Mouse (Mus musculus) macrophage (primary cell): ENCODE results near the gene Tfpi. TPM values are rescaled to one million over a fixed set of nuclear protein-coding genes. Genes with fewer than 3 reads are reported as not detected.
"Not testable (repeated sequence)": the region's sequence is repeated elsewhere in the genome, so short reads cannot be mapped to it uniquely, and the experiment has no call there.

Experiments used
- H3K27ac ChIP-seq: fragments of 350-480 bp; formaldehyde crosslinking; 2 replicates; pipeline ENCODE4 v1.9.0; 2021
- H3K36me3 ChIP-seq: fragments of 350-480 bp; formaldehyde crosslinking; 2 replicates; pipeline ENCODE4 v1.9.0; 2021; ENCODE audit errors: inconsistent target
- H3K4me3 ChIP-seq: fragments of 350-480 bp; formaldehyde crosslinking; 2 replicates; pipeline ENCODE4 v1.9.0; 2021; ENCODE audit errors: inconsistent target
- H3K79me2 ChIP-seq: fragments of 350-480 bp; formaldehyde crosslinking; 2 replicates; pipeline ENCODE4 v1.9.0; 2021; ENCODE audit errors: inconsistent target
- WGBS: methylation state at CpG from one replicate; pipeline ENCODE4 v1.1.7; 2026; ENCODE audit warnings: inconsistent platforms; ENCODE audit not compliant: missing documents; 5-methylcytosine and 5-hydroxymethylcytosine counted together
- polyA plus RNA-seq: library from polyadenylated mRNA; stranded (reverse); fragments of 250-400 nt; gene quantifications from 3 replicates; pipeline ENCODE4 v1.2.4, GENCODE M21; 2018; ENCODE audit warnings: inconsistent platforms

Gene Tfpi
- polyA plus RNA-seq, 1 experiment from 2014 or later: 44.0 TPM

- H3K27ac ChIP-seq: no peak overlapping the region
- H3K4me3 ChIP-seq: no peak overlapping the region
- H3K79me2 ChIP-seq: no peaks in the 10 kb centered on the region
- H3K36me3 ChIP-seq: no peaks in the 10 kb centered on the region
These were observed 87.5 kb downstream of the Tfpi start for GRCm38 (mm10) chr2:84389075-84389474.

GRCm38 (mm10) chr2:84388537-84388936 is 88.0 kb downstream of the Tfpi start:
- not testable (repeated sequence) for H3K27ac ChIP-seq, H3K36me3 ChIP-seq, H3K79me2 ChIP-seq, H3K4me3 ChIP-seq
- WGBS: 96% methylated on average over 10 of the region's 14 CpGs

- no peak overlapping the region for H3K4me3 ChIP-seq
These were observed 88.6 kb downstream of the Tfpi start for GRCm38 (mm10) chr2:84388023-84388416.

GRCm38 (mm10) chr2:84387394-84388022 is 89.1 kb downstream of the Tfpi start:
- 61% methylated on average over 10 of the region's 11 CpGs for WGBS
- H3K27ac ChIP-seq: no peak overlapping the region
- no peaks in the 10 kb centered on the region for H3K79me2 ChIP-seq
- H3K4me3 ChIP-seq: no peak overlapping the region
- no peaks in the 10 kb centered on the region for H3K36me3 ChIP-seq

More at GRCm38 (mm10) chr2:84388023-84388416, 88.6 kb downstream of the Tfpi start:
- no peak overlapping the region for H3K27ac ChIP-seq
- H3K36me3 ChIP-seq: no peaks in the 10 kb centered on the region
- 80% methylated on average over 5 of the region's 7 CpGs for WGBS
- H3K79me2 ChIP-seq: no peaks in the 10 kb centered on the region

- no peaks in the 10 kb centered on the region for H3K36me3 ChIP-seq
- WGBS: 82% methylated on average over 17 of the region's 18 CpGs
- H3K79me2 ChIP-seq: no peaks in the 10 kb centered on the region
- no peak overlapping the region for H3K4me3 ChIP-seq
- H3K27ac ChIP-seq: no peak overlapping the region
These were observed 89.8 kb downstream of the Tfpi start for GRCm38 (mm10) chr2:84386563-84387393.

GRCm38 (mm10) chr2:84384911-84385693 is 91.5 kb downstream of the Tfpi start:
- 94% methylated on average over 6 of the region's 6 CpGs for WGBS
- Histone ChIP-seq H3K79me2 (no peaks in the 10 kb centered on the region), H3K27ac (no peak overlapping the region), H3K4me3 (no peak overlapping the region), H3K36me3 (no peaks in the 10 kb centered on the region)

- H3K4me3 ChIP-seq: no peak overlapping the region
- no peaks in the 10 kb centered on the region for H3K36me3 ChIP-seq
- 61% methylated on average over 4 of the region's 4 CpGs for WGBS
- H3K27ac ChIP-seq: no peak overlapping the region
- no peaks in the 10 kb centered on the region for H3K79me2 ChIP-seq
These were observed 92.7 kb downstream of the Tfpi start for GRCm38 (mm10) chr2:84383828-84384227.

Other genes starting within 250 kb of the Tfpi start
- 16.1 to 41.4 TPM (median 19.5 TPM) in 3 replicates for gene Calcrl, start 51.4 kb downstream of the Tfpi start, polyA plus RNA-seq
- 65.8 to 90.5 TPM (median 79.6 TPM) in 3 replicates for gene Ctnnd1, start 174.0 kb upstream of the Tfpi start, polyA plus RNA-seq
- gene Btbd18, start 182.3 kb upstream of the Tfpi start, polyA plus RNA-seq: not detected in 3 replicates
- 14.1 to 49.5 TPM (median 34.3 TPM) in 3 replicates for gene Selenoh, start 194.0 kb upstream of the Tfpi start, polyA plus RNA-seq
- not detected in 3 replicates for gene Gm28635, start 201.3 kb upstream of the Tfpi start, polyA plus RNA-seq
- gene Med19, start 201.6 kb upstream of the Tfpi start, polyA plus RNA-seq: 22.1 to 29.0 TPM (median 22.2 TPM) in 3 replicates
- gene Tmx2, start 202.4 kb upstream of the Tfpi start, polyA plus RNA-seq: 50.9 to 82.2 TPM (median 59.6 TPM) in 3 replicates
- 32.4 to 50.5 TPM (median 45.2 TPM) in 3 replicates for gene Zdhhc5, start 238.4 kb upstream of the Tfpi start, polyA plus RNA-seq